Comparison of ENCODE assay signal across 9 mouse cellular contexts in the genomic region with DNA sequence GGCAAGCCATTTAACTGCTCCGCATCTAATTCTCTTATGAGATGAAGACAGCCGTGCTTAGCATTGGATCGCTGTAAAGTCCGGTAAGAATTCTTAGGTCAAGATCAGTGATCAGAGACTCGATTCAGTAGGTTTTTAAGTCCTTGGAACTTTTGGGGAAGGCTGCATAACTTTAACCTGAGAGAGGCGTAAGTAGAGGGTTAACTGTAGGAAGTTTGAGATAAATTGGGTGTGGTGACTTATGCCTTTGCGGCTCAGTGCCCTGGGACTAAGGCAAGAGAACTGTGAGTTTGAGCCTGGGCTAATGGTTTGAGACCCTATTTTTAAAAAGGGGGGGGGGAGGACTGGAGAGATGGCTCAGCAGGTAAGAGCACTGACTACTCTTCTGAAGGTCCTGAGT. TPM values are rescaled to one million over a fixed set of nuclear protein-coding genes. Genes with fewer than 3 reads are reported as not detected.
DNase-seq lines count a peak whose midpoint lies in the region; ATAC-seq and TF ChIP-seq lines count a peak whose summit lies in the region.
"Had no signal": no experiment of that assay in that cellular context is flagged by ENCODE, and none has a peak within 500 bp of the region (broad histone marks: within the 10 kb centered on the region; RNA-seq: fewer than 3 reads in every experiment).

No protein-coding gene starts in this region.

- 92% methylated on average over 7 of the region's 7 CpGs for WGBS in forebrain, embryonic 13.5 days
- WGBS in forebrain, postnatal 0 days = 87% methylated on average over 7 of the region's 7 CpGs
- 76% methylated on average over 7 of the region's 7 CpGs for WGBS in lung, embryonic 14.5 days
- 73% methylated on average over 7 of the region's 7 CpGs for WGBS in intestine, embryonic 15.5 days
- WGBS in midbrain, postnatal 0 days = 79% methylated on average over 7 of the region's 7 CpGs
- WGBS in forebrain, embryonic 10.5 days = 95% methylated on average over 7 of the region's 7 CpGs

- H3K4me2 ChIP-seq in forebrain, embryonic 13.5 days = peak overlapping the region; percentile 12; the same call in 1 of the 2 replicates
- no peak overlapping the region for H3K4me2 ChIP-seq in forebrain, postnatal 0 days (ENCODE audit: low read depth)
- peak overlapping the region; percentile 76 for H3K4me2 ChIP-seq in lung, embryonic 14.5 days
- peak overlapping the region; percentile 73 for H3K4me2 ChIP-seq in intestine, embryonic 15.5 days (replicated peaks)
- H3K4me2 ChIP-seq in midbrain, postnatal 0 days (ENCODE audit: low read depth, low read length, poor library complexity, severe bottlenecking) = peak overlapping the region; percentile 67

- no peaks in the 10 kb centered on the region for H3K9me3 ChIP-seq in forebrain, embryonic 13.5 days (replicated peaks)
- H3K9me3 ChIP-seq in forebrain, postnatal 0 days (ENCODE audit: low read length) = no peaks in the 10 kb centered on the region
- H3K9me3 ChIP-seq in lung, embryonic 14.5 days (ENCODE audit: low read depth, low read length) = no peaks in the 10 kb centered on the region
- no peaks in the 10 kb centered on the region for H3K9me3 ChIP-seq in intestine, embryonic 15.5 days
- no peaks in the 10 kb centered on the region for H3K9me3 ChIP-seq in midbrain, postnatal 0 days (ENCODE audit: low read length)
- no peaks in the 10 kb centered on the region for H3K9me3 ChIP-seq in forebrain, embryonic 10.5 days

- no peak for TF ChIP-seq CTCF in forebrain, postnatal 0 days (IDR thresholded peaks at IDR 0.05; ENCODE audit: low read depth)
- TF ChIP-seq CTCF in lung, embryonic 14.5 days (IDR thresholded peaks at IDR 0.05; ENCODE audit: low read depth) = no peak
- no peak for TF ChIP-seq CTCF in midbrain, postnatal 0 days (IDR thresholded peaks at IDR 0.05)

- no peak for DNase-seq in forebrain, postnatal 0 days
- no peak for DNase-seq in lung, embryonic 14.5 days
- no peak for DNase-seq in lung, adult 18-20 months
- DNase-seq in midbrain, postnatal 0 days (ENCODE audit: low spot score) = no peak
- DNase-seq in forebrain, embryonic 10.5 days (ENCODE audit: extremely low spot score, low spot score) = no peak
- DNase-seq in urinary bladder, postnatal 10 days (ENCODE audit: low spot score) = no peak
- DNase-seq: right cerebral cortex, postnatal 25 days had no signal

- peaks cover 5% of the 10 kb centered on the region; the same call in 1 of the 2 replicates for H3K4me1 ChIP-seq in forebrain, embryonic 13.5 days
- 0 out of 2 replicates have a peak, but pooled peaks cover 4% of the 10 kb centered on the region for H3K4me1 ChIP-seq in forebrain, postnatal 0 days (ENCODE audit: insufficient read depth)
- no peaks in the 10 kb centered on the region for H3K4me1 ChIP-seq in lung, embryonic 14.5 days (ENCODE audit: insufficient read depth)
- peaks cover 3% of the 10 kb centered on the region; the same call in 1 of the 2 replicates for H3K4me1 ChIP-seq in intestine, embryonic 15.5 days (replicated peaks)
- no peaks in the 10 kb centered on the region for H3K4me1 ChIP-seq in midbrain, postnatal 0 days (ENCODE audit: insufficient read depth, low read length)
- H3K4me1 ChIP-seq in forebrain, embryonic 10.5 days = peaks cover 19% of the 10 kb centered on the region

- H3K27ac ChIP-seq in forebrain, embryonic 13.5 days = no peak overlapping the region
- H3K27ac ChIP-seq in forebrain, postnatal 0 days (ENCODE audit: low read depth, low read length) = no peak overlapping the region
- H3K27ac ChIP-seq in lung, embryonic 14.5 days (ENCODE audit: low read depth) = no peak overlapping the region
- H3K27ac ChIP-seq in intestine, embryonic 15.5 days = no peak overlapping the region
- H3K27ac ChIP-seq in midbrain, postnatal 0 days (ENCODE audit: low read depth, low read length) = no peak overlapping the region
- H3K27ac ChIP-seq in forebrain, embryonic 10.5 days = no peak overlapping the region

- ATAC-seq in forebrain, embryonic 13.5 days = no peak
- no peak for ATAC-seq in forebrain, postnatal 0 days
- no peak for ATAC-seq in lung, embryonic 14.5 days (ENCODE audit: insufficient read depth)
- no peak for ATAC-seq in intestine, embryonic 15.5 days
- ATAC-seq in midbrain, postnatal 0 days (ENCODE audit: low FRiP score) = no peak

- H3K4me3 ChIP-seq in forebrain, embryonic 13.5 days = no peak overlapping the region
- H3K4me3 ChIP-seq in forebrain, postnatal 0 days (ENCODE audit: low read depth, low read length) = no peak overlapping the region
- peak overlapping the region; percentile 58; the same call in 1 of the 2 replicates for H3K4me3 ChIP-seq in lung, embryonic 14.5 days (ENCODE audit: low read depth, low read length)
- H3K4me3 ChIP-seq in intestine, embryonic 15.5 days (replicated peaks) = peak overlapping the region; percentile 74
- no peak overlapping the region; the same call in 1 of the 2 replicates for H3K4me3 ChIP-seq in midbrain, postnatal 0 days (ENCODE audit: low read depth, low read length)
- H3K4me3 ChIP-seq in forebrain, embryonic 10.5 days = no peak overlapping the region

- no peaks in the 10 kb centered on the region for H3K27me3 ChIP-seq in forebrain, embryonic 13.5 days
- no peaks in the 10 kb centered on the region for H3K27me3 ChIP-seq in forebrain, postnatal 0 days (ENCODE audit: insufficient read depth, low read length)
- no peaks in the 10 kb centered on the region for H3K27me3 ChIP-seq in lung, embryonic 14.5 days (ENCODE audit: insufficient read depth, low read length)
- H3K27me3 ChIP-seq in intestine, embryonic 15.5 days (replicated peaks) = no peaks in the 10 kb centered on the region
- H3K27me3 ChIP-seq in midbrain, postnatal 0 days (ENCODE audit: insufficient read depth, low read length) = no peaks in the 10 kb centered on the region
- no peaks in the 10 kb centered on the region for H3K27me3 ChIP-seq in forebrain, embryonic 10.5 days (ENCODE audit: poor library complexity, severe bottlenecking)

- no peaks in the 10 kb centered on the region for H3K36me3 ChIP-seq in forebrain, embryonic 13.5 days (ENCODE audit: poor library complexity, severe bottlenecking)
- H3K36me3 ChIP-seq in forebrain, postnatal 0 days (ENCODE audit: insufficient read depth) = no peaks in the 10 kb centered on the region
- no peaks in the 10 kb centered on the region for H3K36me3 ChIP-seq in lung, embryonic 14.5 days (ENCODE audit: insufficient read depth)
- no peaks in the 10 kb centered on the region for H3K36me3 ChIP-seq in intestine, embryonic 15.5 days
- H3K36me3 ChIP-seq in midbrain, postnatal 0 days (ENCODE audit: insufficient read depth, low read length) = no peaks in the 10 kb centered on the region
- H3K36me3 ChIP-seq in forebrain, embryonic 10.5 days (replicated peaks) = peaks cover 7% of the 10 kb centered on the region; the same call in 1 of the 2 replicates

- H3K9ac ChIP-seq in forebrain, embryonic 13.5 days = no peak overlapping the region
- no peak overlapping the region for H3K9ac ChIP-seq in forebrain, postnatal 0 days
- H3K9ac ChIP-seq in lung, embryonic 14.5 days = no peak overlapping the region
- H3K9ac ChIP-seq in intestine, embryonic 15.5 days = no peak overlapping the region
- no peak overlapping the region for H3K9ac ChIP-seq in midbrain, postnatal 0 days (replicated peaks; ENCODE audit: low read length, poor library complexity, severe bottlenecking)

RNA-seq across cellular contexts. Expression of a gene that starts 1.4 kb away (rescaled TPM):
- polyA plus RNA-seq in forebrain, embryonic 13.5 days (2015; fragmentation: Nextera tagmentation; extraction: Ambion mirVana) = 34.8 and 36.6 TPM in 2 replicates
- total RNA-seq in forebrain, postnatal 0 days (2014; rRNA removed) = 27.6 and 35.6 TPM in 2 replicates
- 34.3 and 41.3 TPM in 2 replicates for polyA plus RNA-seq in forebrain, postnatal 0 days (2015; fragmentation: Nextera tagmentation; extraction: Ambion mirVana)
- 50.3 and 53.1 TPM in 2 replicates for polyA plus RNA-seq in lung, embryonic 14.5 days (2014; fragmentation: Nextera tagmentation; extraction: Ambion mirVana)
- 134 and 145 TPM in 2 replicates for polyA plus RNA-seq in intestine, embryonic 15.5 days (2015; fragmentation: Nextera tagmentation; extraction: Ambion mirVana)
- total RNA-seq in midbrain, postnatal 0 days (2014; rRNA removed) = 31.4 and 35.0 TPM in 2 replicates
- 40.0 and 43.2 TPM in 2 replicates for polyA plus RNA-seq in midbrain, postnatal 0 days (2015; fragmentation: Nextera tagmentation; extraction: Ambion mirVana)
- polyA plus RNA-seq in forebrain, embryonic 10.5 days (2016; fragmentation: Nextera tagmentation; extraction: Ambion mirVana) = 38.8 and 44.1 TPM in 2 replicates

RNA-seq across cellular contexts. Expression of a gene that starts 28.4 kb away (rescaled TPM):
- 0.13 TPM in 1 of 2 replicates, not detected in the other for polyA plus RNA-seq in forebrain, embryonic 13.5 days (2015; fragmentation: Nextera tagmentation; extraction: Ambion mirVana)
- 0.15 and 0.19 TPM in 2 replicates for total RNA-seq in forebrain, postnatal 0 days (2014; rRNA removed)
- 0.17 and 0.18 TPM in 2 replicates for polyA plus RNA-seq in forebrain, postnatal 0 days (2015; fragmentation: Nextera tagmentation; extraction: Ambion mirVana)
- not detected in 2 replicates for polyA plus RNA-seq in lung, embryonic 14.5 days (2014; fragmentation: Nextera tagmentation; extraction: Ambion mirVana)
- polyA plus RNA-seq in intestine, embryonic 15.5 days (2015; fragmentation: Nextera tagmentation; extraction: Ambion mirVana) = not detected in 2 replicates
- 0.09 TPM in 1 of 2 replicates, not detected in the other for total RNA-seq in midbrain, postnatal 0 days (2014; rRNA removed)
- 0.13 and 0.21 TPM in 2 replicates for polyA plus RNA-seq in midbrain, postnatal 0 days (2015; fragmentation: Nextera tagmentation; extraction: Ambion mirVana)
- polyA plus RNA-seq in forebrain, embryonic 10.5 days (2016; fragmentation: Nextera tagmentation; extraction: Ambion mirVana) = 0.05 TPM in 1 of 2 replicates, not detected in the other

RNA-seq across cellular contexts. Expression of a gene that starts 47.7 kb away (rescaled TPM):
- polyA plus RNA-seq in forebrain, embryonic 13.5 days (2015; fragmentation: Nextera tagmentation; extraction: Ambion mirVana) = 194 and 209 TPM in 2 replicates
- total RNA-seq in forebrain, postnatal 0 days (2014; rRNA removed) = 105 TPM in 2 replicates
- polyA plus RNA-seq in forebrain, postnatal 0 days (2015; fragmentation: Nextera tagmentation; extraction: Ambion mirVana) = 96.2 and 116 TPM in 2 replicates
- polyA plus RNA-seq in lung, embryonic 14.5 days (2014; fragmentation: Nextera tagmentation; extraction: Ambion mirVana) = 214 and 228 TPM in 2 replicates
- 225 and 231 TPM in 2 replicates for polyA plus RNA-seq in intestine, embryonic 15.5 days (2015; fragmentation: Nextera tagmentation; extraction: Ambion mirVana)
- total RNA-seq in midbrain, postnatal 0 days (2014; rRNA removed) = 75.6 and 99.9 TPM in 2 replicates
- 87.2 and 89.8 TPM in 2 replicates for polyA plus RNA-seq in midbrain, postnatal 0 days (2015; fragmentation: Nextera tagmentation; extraction: Ambion mirVana)
- polyA plus RNA-seq in forebrain, embryonic 10.5 days (2016; fragmentation: Nextera tagmentation; extraction: Ambion mirVana) = 255 and 270 TPM in 2 replicates

RNA-seq across cellular contexts. Expression of a gene that starts 47.9 kb away (rescaled TPM):
- polyA plus RNA-seq in forebrain, embryonic 13.5 days (2015; fragmentation: Nextera tagmentation; extraction: Ambion mirVana) = 289 and 292 TPM in 2 replicates
- 200 and 215 TPM in 2 replicates for total RNA-seq in forebrain, postnatal 0 days (2014; rRNA removed)
- 271 TPM in 2 replicates for polyA plus RNA-seq in forebrain, postnatal 0 days (2015; fragmentation: Nextera tagmentation; extraction: Ambion mirVana)
- polyA plus RNA-seq in lung, embryonic 14.5 days (2014; fragmentation: Nextera tagmentation; extraction: Ambion mirVana) = 354 and 377 TPM in 2 replicates
- 497 and 503 TPM in 2 replicates for polyA plus RNA-seq in intestine, embryonic 15.5 days (2015; fragmentation: Nextera tagmentation; extraction: Ambion mirVana)
- total RNA-seq in midbrain, postnatal 0 days (2014; rRNA removed) = 197 and 230 TPM in 2 replicates
- polyA plus RNA-seq in midbrain, postnatal 0 days (2015; fragmentation: Nextera tagmentation; extraction: Ambion mirVana) = 265 and 269 TPM in 2 replicates
- polyA plus RNA-seq in forebrain, embryonic 10.5 days (2016; fragmentation: Nextera tagmentation; extraction: Ambion mirVana) = 490 and 492 TPM in 2 replicates

Comparison
In these comparisons a context has a peak if more than half of its experiments do, and no peak if none do; other contexts are left out.
1. H3K4me3 ChIP-seq: peak in lung, embryonic 14.5 days (single experiment) and intestine, embryonic 15.5 days (single experiment); none in forebrain, embryonic 13.5 days (single experiment), forebrain, postnatal 0 days (single experiment), midbrain, postnatal 0 days (single experiment) and forebrain, embryonic 10.5 days (single experiment).